Mouse (Mus musculus) embryonic facial prominence, embryonic 14.5 days (tissue): ENCODE measurements at regions not wholly inside any gene's neighbourhood (a gene's known extent, or its start where the extent isn't known, plus 50 kb on each side); places are given as distances from the start of the nearest gene placed in this dataset.
A peak's percentile ranks its signal among the peaks of the same experiment; 100 is the strongest.

ENCODE experiments used
- ATAC-seq: fragments of 200-750 bp; cut with Nextera tagmentation; 2 replicates; pipeline ENCODE4 v1.8.0; 2017; ENCODE audit warnings: low read depth, moderate number of reproducible peaks, moderate TSS enrichment
- DNase-seq: peaks from one replicate; pipeline ENCODE4 v3.0.0-alpha.2; 2015; ENCODE audit warnings: low spot score
- H3K27ac ChIP-seq: fragments of 300-500 bp; sonication (generic); replicated peaks from 2 replicates; pipeline ENCODE4 v1.5.1; 2014; ENCODE audit warnings: low read depth, mild to moderate bottlenecking, low read length, moderate library complexity
- H3K27me3 ChIP-seq: fragments of 300-500 bp; sonication (generic); replicated peaks from 2 replicates; pipeline ENCODE4 v1.6.1; 2014; ENCODE audit warnings: low read length; ENCODE audit not compliant: control insufficient read depth, insufficient read depth
- H3K36me3 ChIP-seq: fragments of 300-500 bp; sonication (generic); 2 replicates; pipeline ENCODE4 v1.6.1; 2014; ENCODE audit warnings: low read length, mixed read lengths; ENCODE audit not compliant: control insufficient read depth, insufficient read depth
- H3K4me1 ChIP-seq: fragments of 300-500 bp; sonication (generic); 2 replicates; pipeline ENCODE4 v1.6.1; 2014; ENCODE audit warnings: antibody characterized with exemption, low read length; ENCODE audit not compliant: control insufficient read depth, insufficient read depth
- H3K4me2 ChIP-seq: fragments of 300-500 bp; sonication (generic); 2 replicates; pipeline ENCODE4 v1.6.1; 2014; ENCODE audit warnings: low read depth, mild to moderate bottlenecking, low read length, moderate library complexity, mixed read lengths
- H3K4me3 ChIP-seq: fragments of 300-500 bp; sonication (generic); 2 replicates; pipeline ENCODE4 v1.5.1; 2014; ENCODE audit warnings: low read depth, mild to moderate bottlenecking, low read length
- H3K9ac ChIP-seq: fragments of 300-500 bp; sonication (generic); 2 replicates; pipeline ENCODE4 v1.6.1; 2014; ENCODE audit warnings: low read depth, mild to moderate bottlenecking, low read length, moderate library complexity, mixed read lengths
- H3K9me3 ChIP-seq: fragments of 300-500 bp; sonication (generic); 2 replicates; pipeline ENCODE4 v1.6.1; 2016; ENCODE audit warnings: low read length; ENCODE audit not compliant: control insufficient read depth
- WGBS: fragments of 180-500 bp; shearing (Covaris S2); extraction: QIAGEN DNeasy Blood & Tissue Kit; methylation state at CpG from one replicate; pipeline ENCODE4 v1.1.7; 2014; 5-methylcytosine and 5-hydroxymethylcytosine counted together

DNA sequence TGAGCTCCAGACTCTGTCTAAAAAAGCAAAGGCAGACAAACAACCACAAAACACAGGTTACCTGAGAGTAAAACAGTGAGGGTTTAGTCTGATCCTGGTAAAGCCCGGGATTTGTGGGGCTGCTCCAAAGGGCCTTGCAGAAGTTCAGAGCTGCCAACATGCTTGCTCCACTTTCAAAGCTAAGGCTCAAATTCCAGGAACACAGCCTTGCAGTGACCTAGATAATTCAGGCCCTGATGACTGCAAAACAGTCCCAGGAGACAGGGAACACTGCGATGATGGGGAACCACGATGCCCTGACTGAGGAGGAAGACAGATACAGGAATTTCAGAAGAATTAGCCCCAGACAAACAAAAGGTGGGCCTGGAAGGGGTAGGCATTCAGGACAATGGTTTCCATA lies 250.0 kb downstream of the Cdh26 start:
- 33% methylated on average over 3 of the region's 3 CpGs for WGBS
- Histone ChIP-seq H3K27ac (no peak overlapping the region), H3K27me3 (no peaks in the 10 kb centered on the region), H3K4me3 (no peak overlapping the region), H3K36me3 (no peaks in the 10 kb centered on the region), H3K9ac (no peak overlapping the region), H3K4me1 (peaks cover 8% of the 10 kb centered on the region; the same call in 1 of the 2 replicates), H3K4me2 (no peak overlapping the region), H3K9me3 (no peaks in the 10 kb centered on the region)
- ATAC-seq (no peak), DNase-seq (no peak)

DNA sequence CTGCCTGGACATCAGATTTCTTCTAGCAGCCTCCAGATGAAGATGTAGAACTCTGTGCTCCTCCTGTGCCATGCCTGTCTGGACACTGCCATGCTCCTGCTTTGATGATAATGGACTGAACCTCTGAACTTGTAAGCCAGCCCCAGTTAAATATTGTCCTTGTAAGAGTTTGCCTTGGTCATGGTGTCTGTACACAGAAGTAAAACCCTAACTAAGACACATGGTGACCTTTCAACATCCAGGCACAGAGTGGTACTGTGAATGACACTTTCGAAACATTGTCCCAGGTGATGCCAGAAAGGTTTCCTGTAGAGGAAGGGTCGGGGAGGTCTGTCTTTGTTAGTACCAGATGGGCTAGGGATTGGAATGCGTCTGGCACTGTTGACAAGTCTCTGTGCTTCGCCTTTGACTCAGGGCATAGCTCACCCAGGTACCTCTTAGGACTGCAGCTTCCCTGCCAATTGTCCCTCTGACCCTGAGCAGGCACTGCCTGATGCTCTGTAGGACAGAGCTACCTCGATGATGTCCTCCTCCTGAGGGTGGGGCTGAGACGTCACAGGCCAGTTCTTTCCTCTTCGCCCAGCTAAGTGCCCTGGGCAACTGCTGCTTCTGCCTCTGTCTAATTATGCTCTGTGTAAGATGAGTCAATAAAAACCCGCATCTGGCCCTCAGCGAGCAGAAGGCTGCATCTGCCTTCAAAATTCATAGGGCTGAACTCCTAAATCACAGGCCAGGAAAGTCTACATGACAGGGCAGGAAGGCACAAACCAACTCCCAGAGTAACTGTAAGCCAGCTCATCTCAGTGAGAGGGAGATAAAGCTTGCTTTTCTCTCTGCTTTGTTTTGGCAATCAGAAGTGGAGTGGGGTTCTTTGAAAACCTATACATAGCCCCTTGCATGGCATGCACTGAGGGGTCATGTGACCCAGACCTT lies 254.0 kb downstream of the Cdh26 start:
- Histone ChIP-seq H3K27ac (no peak overlapping the region), H3K9me3 (no peaks in the 10 kb centered on the region), H3K4me2 (no peak overlapping the region), H3K9ac (no peak overlapping the region), H3K36me3 (no peaks in the 10 kb centered on the region), H3K4me1 (peaks cover 8% of the 10 kb centered on the region; the same call in 1 of the 2 replicates), H3K4me3 (no peak overlapping the region), H3K27me3 (no peaks in the 10 kb centered on the region)
- DNase-seq = no peak
- ATAC-seq = no peak
- WGBS = 55% methylated on average over 9 of the region's 9 CpGs

GRCm38 (mm10) chr2:178685211-178685610 lies 254.9 kb downstream of the Cdh26 start:
- Histone ChIP-seq H3K4me1 (peaks cover 8% of the 10 kb centered on the region; the same call in 1 of the 2 replicates), H3K9me3 (no peaks in the 10 kb centered on the region), H3K36me3 (no peaks in the 10 kb centered on the region), H3K9ac (no peak overlapping the region), H3K4me2 (no peak overlapping the region), H3K27me3 (no peaks in the 10 kb centered on the region), H3K27ac (no peak overlapping the region), H3K4me3 (no peak overlapping the region)
- DNase-seq (no peak), ATAC-seq (no peak)
- 78% methylated on average over 5 of the region's 5 CpGs for WGBS

- DNase-seq (peak; percentile 54), ATAC-seq (peak; percentile 64; the same call in 1 of the 2 replicates)
- H3K4me1 ChIP-seq = peaks cover 8% of the 10 kb centered on the region; the same call in 1 of the 2 replicates
- H3K36me3 ChIP-seq = no peaks in the 10 kb centered on the region
- no peaks in the 10 kb centered on the region for H3K27me3 ChIP-seq
- H3K9me3 ChIP-seq = no peaks in the 10 kb centered on the region
- H3K9ac ChIP-seq = no peak overlapping the region
- 50% methylated on average over 7 of the region's 7 CpGs for WGBS
- H3K4me2 ChIP-seq = no peak overlapping the region
- no peak overlapping the region for H3K27ac ChIP-seq
- H3K4me3 ChIP-seq = no peak overlapping the region
These were observed 255.9 kb downstream of the Cdh26 start for GRCm38 (mm10) chr2:178686167-178686601.

- Histone ChIP-seq H3K27ac (no peak overlapping the region), H3K4me3 (no peak overlapping the region), H3K9ac (no peak overlapping the region), H3K4me1 (peaks cover 8% of the 10 kb centered on the region; the same call in 1 of the 2 replicates), H3K4me2 (no peak overlapping the region), H3K9me3 (no peaks in the 10 kb centered on the region), H3K36me3 (no peaks in the 10 kb centered on the region), H3K27me3 (no peaks in the 10 kb centered on the region)
- no peak for ATAC-seq
- 74% methylated on average over 6 of the region's 6 CpGs for WGBS
- DNase-seq = no peak
These were observed 258.3 kb downstream of the Cdh26 start for GRCm38 (mm10) chr2:178688586-178688985.

GRCm38 (mm10) chr2:178691190-178691864 lies 261.0 kb downstream of the Cdh26 start:
- Histone ChIP-seq H3K4me2 (no peak overlapping the region), H3K36me3 (no peaks in the 10 kb centered on the region), H3K4me3 (no peak overlapping the region), H3K9me3 (no peaks in the 10 kb centered on the region), H3K9ac (no peak overlapping the region), H3K27ac (no peak overlapping the region; the same call in 1 of the 2 replicates), H3K4me1 (no peaks in the 10 kb centered on the region), H3K27me3 (no peaks in the 10 kb centered on the region)
- 58% methylated on average over 13 of the region's 13 CpGs for WGBS
- peak; percentile 87 for DNase-seq
- ATAC-seq = peak; percentile 83

DNA sequence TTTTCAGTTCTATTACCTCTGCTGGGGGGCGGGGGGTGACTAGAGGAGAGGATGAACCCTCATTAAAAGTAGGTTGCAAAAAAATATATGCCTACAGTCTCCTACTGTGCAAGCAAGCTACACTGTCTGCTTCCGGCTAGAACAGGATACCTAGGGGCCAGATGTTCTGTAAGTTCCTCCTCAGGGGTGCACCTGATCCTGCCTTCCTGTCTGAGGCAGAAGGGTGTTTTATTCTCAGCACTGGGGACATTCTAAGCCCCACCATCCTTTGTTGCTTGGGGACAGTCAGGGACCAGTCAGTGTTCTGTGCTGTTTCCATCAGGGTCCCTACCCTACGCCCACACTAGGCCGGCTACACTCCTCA lies 261.5 kb downstream of the Cdh26 start:
- ATAC-seq = 0 out of 2 replicates have a peak, but pooled peaks have one; percentile 41
- Histone ChIP-seq H3K4me2 (no peak overlapping the region), H3K4me1 (no peaks in the 10 kb centered on the region), H3K27me3 (no peaks in the 10 kb centered on the region), H3K36me3 (no peaks in the 10 kb centered on the region), H3K9ac (no peak overlapping the region), H3K27ac (no peak overlapping the region), H3K9me3 (no peaks in the 10 kb centered on the region), H3K4me3 (no peak overlapping the region)
- no peak for DNase-seq
- WGBS = 76% methylated on average over 4 of the region's 4 CpGs

DNA sequence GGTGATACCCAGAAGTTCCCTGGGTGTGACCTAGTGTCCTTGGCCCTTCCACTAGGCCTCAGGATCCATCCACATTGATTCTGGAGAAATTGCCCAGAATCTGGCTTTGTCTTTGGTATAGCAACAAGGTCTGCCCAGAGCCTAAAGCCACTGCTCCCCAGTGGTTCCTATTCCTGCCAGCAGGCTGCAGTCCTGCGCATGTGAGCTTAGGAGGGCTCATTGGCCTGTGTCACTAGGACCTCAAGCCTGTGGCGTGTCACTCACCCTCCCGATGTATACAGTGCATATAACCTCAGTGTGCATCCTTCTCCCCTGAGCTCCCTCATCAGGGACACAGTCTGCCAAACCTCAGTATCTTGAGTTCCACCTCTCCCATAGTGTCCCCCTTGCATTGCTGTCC lies 261.9 kb downstream of the Cdh26 start:
- H3K27me3 ChIP-seq = no peaks in the 10 kb centered on the region
- no peaks in the 10 kb centered on the region for H3K36me3 ChIP-seq
- no peak for DNase-seq
- no peak for ATAC-seq
- H3K9me3 ChIP-seq = no peaks in the 10 kb centered on the region
- H3K4me2 ChIP-seq = no peak overlapping the region
- H3K27ac ChIP-seq = no peak overlapping the region
- H3K4me3 ChIP-seq = no peak overlapping the region
- 75% methylated on average over 3 of the region's 3 CpGs for WGBS
- H3K4me1 ChIP-seq = no peaks in the 10 kb centered on the region
- H3K9ac ChIP-seq = no peak overlapping the region
